In genomic region chr6:27782251-27782650, GRCm38 (mm10) we compare ENCODE assay signal across 29 mouse cellular contexts.
DNase-seq lines count a peak whose midpoint lies in the region; ATAC-seq and TF ChIP-seq lines count a peak whose summit lies in the region.
"Had no signal": no experiment of that assay in that cellular context is flagged by ENCODE, and none has a peak within 500 bp of the region (broad histone marks: within the 10 kb centered on the region; RNA-seq: fewer than 3 reads in every experiment).

No protein-coding gene starts in this region.

- H3K79me2 ChIP-seq in liver, adult 2 months (ENCODE audit: control insufficient read depth, insufficient read depth, low read length), result no peaks in the 10 kb centered on the region

- H3K9ac ChIP-seq in liver, adult 2 months (ENCODE audit: low read depth, low read length), result no peak overlapping the region
- no peak overlapping the region for H3K9ac ChIP-seq in liver, embryonic 11.5 days (ENCODE audit: low read depth, low read length)
- H3K9ac ChIP-seq in lung, embryonic 14.5 days, result no peak overlapping the region
- H3K9ac ChIP-seq: embryonic facial prominence, embryonic 12.5 days; embryonic facial prominence, embryonic 15.5 days; forebrain, embryonic 12.5 days had no signal

- H3K4me3 ChIP-seq in liver, adult 2 months (ENCODE audit: insufficient read depth, low read depth, low read length), result no peak overlapping the region
- no peak overlapping the region for H3K4me3 ChIP-seq in liver, embryonic 11.5 days (ENCODE audit: low read depth, low read length)
- no peak overlapping the region for H3K4me3 ChIP-seq in lung, embryonic 14.5 days (ENCODE audit: low read depth, low read length)
- H3K4me3 ChIP-seq: embryonic facial prominence, embryonic 12.5 days; embryonic facial prominence, embryonic 15.5 days; erythroblast, embryonic 14.5 days; forebrain, embryonic 10.5 days; forebrain, embryonic 12.5 days had no signal

- no peaks in the 10 kb centered on the region for H3K9me3 ChIP-seq in liver, embryonic 11.5 days (ENCODE audit: control insufficient read depth, low read length)
- no peaks in the 10 kb centered on the region for H3K9me3 ChIP-seq in lung, embryonic 14.5 days (ENCODE audit: low read depth, low read length)
- H3K9me3 ChIP-seq: embryonic facial prominence, embryonic 12.5 days; embryonic facial prominence, embryonic 15.5 days; forebrain, embryonic 10.5 days; forebrain, embryonic 12.5 days; G1E had no signal

- no peak overlapping the region for H3K4me2 ChIP-seq in liver, embryonic 11.5 days
- no peak overlapping the region for H3K4me2 ChIP-seq in lung, embryonic 14.5 days
- H3K4me2 ChIP-seq: embryonic facial prominence, embryonic 12.5 days; embryonic facial prominence, embryonic 15.5 days; forebrain, embryonic 12.5 days had no signal

- H3K36me3 ChIP-seq in liver, adult 2 months (ENCODE audit: control insufficient read depth, insufficient read depth, low read length), result no peaks in the 10 kb centered on the region
- H3K36me3 ChIP-seq in liver, embryonic 11.5 days (ENCODE audit: control insufficient read depth, insufficient read depth, low read length), result no peaks in the 10 kb centered on the region
- H3K36me3 ChIP-seq in lung, embryonic 14.5 days (ENCODE audit: insufficient read depth), result no peaks in the 10 kb centered on the region
- H3K36me3 ChIP-seq: embryonic facial prominence, embryonic 12.5 days; embryonic facial prominence, embryonic 15.5 days; forebrain, embryonic 10.5 days; forebrain, embryonic 12.5 days; G1E had no signal

- peak; percentile 53 for DNase-seq in liver, adult 2 months (ENCODE audit: extremely low read depth, low read depth, low spot score)
- DNase-seq in liver, embryonic 11.5 days (ENCODE audit: low spot score), result no peak
- peak; percentile 6 for DNase-seq in lung, embryonic 14.5 days
- no peak for DNase-seq in lung, postnatal 36 days
- peak; percentile 72 for DNase-seq in Muller cell, postnatal 12 days (ENCODE audit: inconsistent ontology term)
- peak; percentile 8 for DNase-seq in brain, embryonic 14.5 days (ENCODE audit: low read depth)
- DNase-seq in adrenal gland, postnatal 25 days, result no peak
- no peak for DNase-seq in spleen, adult 12 weeks (ENCODE audit: low spot score)
- DNase-seq: adrenal gland, adult 8-10 months; adrenal gland, postnatal 14 days; B cell, adult 2 months; cerebellum, adult 18-20 months; cerebellum, adult 8-10 months; cerebellum, adult 9-11 months; cerebellum, postnatal 14 days; cerebellum, postnatal 36 days; embryo, embryonic 11 days had no signal

- no peak for ATAC-seq in liver, embryonic 11.5 days (replicated peaks; ENCODE audit: low FRiP score)
- no peak for ATAC-seq in lung, embryonic 14.5 days (ENCODE audit: insufficient read depth)
- ATAC-seq: activated CD4-positive, CD25-positive, alpha-beta regulatory T cell, adult 4 months; CD4-positive, CD25-positive, alpha-beta regulatory T cell, adult 4 months; forebrain, embryonic 14.5 days; forebrain, embryonic 16.5 days; Patski had no signal

- 15% methylated on average over 1 of the region's 1 CpGs for WGBS in liver, adult 2 months
- WGBS in liver, embryonic 11.5 days, result 76% methylated on average over 1 of the region's 1 CpGs
- 52% methylated on average over 1 of the region's 1 CpGs for WGBS in lung, embryonic 14.5 days

- no peaks in the 10 kb centered on the region for H3K4me1 ChIP-seq in liver, adult 2 months (ENCODE audit: control insufficient read depth, insufficient read depth, low read length)
- H3K4me1 ChIP-seq in liver, embryonic 11.5 days (replicated peaks; ENCODE audit: control insufficient read depth, insufficient read depth, low read length), result no peaks in the 10 kb centered on the region
- no peaks in the 10 kb centered on the region for H3K4me1 ChIP-seq in lung, embryonic 14.5 days (ENCODE audit: insufficient read depth)
- H3K4me1 ChIP-seq: embryonic facial prominence, embryonic 12.5 days; embryonic facial prominence, embryonic 15.5 days; forebrain, embryonic 10.5 days; forebrain, embryonic 12.5 days had no signal

- H3K27ac ChIP-seq in liver, adult 2 months (replicated peaks; ENCODE audit: insufficient read depth, low read depth, low read length), result no peak overlapping the region
- no peak overlapping the region for H3K27ac ChIP-seq in liver, embryonic 11.5 days (ENCODE audit: low read depth, low read length)
- no peak overlapping the region for H3K27ac ChIP-seq in lung, embryonic 14.5 days (ENCODE audit: low read depth)
- H3K27ac ChIP-seq: embryonic facial prominence, embryonic 12.5 days; embryonic facial prominence, embryonic 15.5 days; forebrain, embryonic 10.5 days; forebrain, embryonic 12.5 days had no signal

- no peak for TF ChIP-seq CTCF in liver, adult 2 months (IDR thresholded peaks at IDR 0.05; ENCODE audit: low read depth, low read length)
- no peak for TF ChIP-seq CTCF in lung, embryonic 14.5 days (IDR thresholded peaks at IDR 0.05; ENCODE audit: low read depth)
- no peak for TF ChIP-seq CTCF in brain, embryonic 14.5 days (IDR thresholded peaks at IDR 0.05; ENCODE audit: borderline replicate concordance, extremely low read depth, insufficient read depth, insufficient read length)

- no peak for TF ChIP-seq POLR2A in liver, adult 2 months (IDR thresholded peaks at IDR 0.05; ENCODE audit: extremely low read depth, insufficient read depth, low read length)
- no peak for TF ChIP-seq POLR2A in brain, embryonic 14.5 days (IDR thresholded peaks at IDR 0.05; ENCODE audit: borderline replicate concordance, extremely low read depth, insufficient read depth, insufficient read length, poor library complexity, severe bottlenecking)

- H3K27me3 ChIP-seq in liver, adult 2 months (ENCODE audit: control insufficient read depth, insufficient read depth, low read length), result no peaks in the 10 kb centered on the region
- no peaks in the 10 kb centered on the region for H3K27me3 ChIP-seq in liver, embryonic 11.5 days (replicated peaks; ENCODE audit: control insufficient read depth, insufficient read depth, low read length)
- no peaks in the 10 kb centered on the region for H3K27me3 ChIP-seq in lung, embryonic 14.5 days (ENCODE audit: insufficient read depth, low read length)
- H3K27me3 ChIP-seq: CH12.LX; embryonic facial prominence, embryonic 12.5 days; embryonic facial prominence, embryonic 15.5 days; forebrain, embryonic 12.5 days; Patski had no signal

Comparison
In these comparisons a context has a peak if more than half of its experiments do, and no peak if none do; other contexts are left out.
1. DNase-seq: peak in liver, adult 2 months (single experiment), lung, embryonic 14.5 days (single experiment), Muller cell, postnatal 12 days (single experiment) and brain, embryonic 14.5 days (single experiment); none in liver, embryonic 11.5 days (single experiment), lung, postnatal 36 days (single experiment), adrenal gland, postnatal 25 days (single experiment) and spleen, adult 12 weeks (single experiment).